18 mouse cellular contexts compared by ENCODE assay signal in genomic region chr11:75737806-75738476, GRCm38 (mm10). TPM values are rescaled to one million over a fixed set of nuclear protein-coding genes. Genes with fewer than 3 reads are reported as not detected.
DNase-seq lines count a peak whose midpoint lies in the region; TF ChIP-seq lines count a peak whose summit lies in the region.
"Had no signal": no experiment of that assay in that cellular context is flagged by ENCODE, and none has a peak within 500 bp of the region (broad histone marks: within the 10 kb centered on the region; RNA-seq: fewer than 3 reads in every experiment).

No protein-coding gene starts in this region.

- H3K36me3 ChIP-seq in kidney, adult 2 months (ENCODE audit: control insufficient read depth, insufficient read depth, low read length), result no peaks in the 10 kb centered on the region
- H3K36me3 ChIP-seq: midbrain, embryonic 15.5 days; neural tube, embryonic 15.5 days had no signal

- TF ChIP-seq POLR2A in kidney, adult 2 months (IDR thresholded peaks at IDR 0.05; ENCODE audit: low read depth, low read length), result no peak
- TF ChIP-seq POLR2A in embryonic fibroblast, embryonic 13.5 days (IDR thresholded peaks at IDR 0.05; ENCODE audit: low read depth, low read length), result no peak

- WGBS in kidney, adult 2 months, result 14% methylated on average over 2 of the region's 2 CpGs

- peak; percentile 38 for DNase-seq in kidney, adult 2 months
- DNase-seq in kidney, postnatal 4 days, result no peak
- peak; percentile 29 to 37 for DNase-seq in spleen, postnatal 36 days (ENCODE audit: low spot score in 2 of 2)
- DNase-seq in spleen, postnatal 14 days (ENCODE audit: low spot score in 2 of 2), result no peak
- DNase-seq in right cerebral cortex, adult 18-20 months, result no peak
- no peak for DNase-seq in cerebellum, postnatal 25 days
- DNase-seq: cerebellum, adult 11-12 months; heart, postnatal 14 days; lung, adult 18-20 months; thymus, postnatal 4 days had no signal

- H3K27me3 ChIP-seq in kidney, adult 2 months (replicated peaks; ENCODE audit: control insufficient read depth, insufficient read depth, low read length), result no peaks in the 10 kb centered on the region
- H3K27me3 ChIP-seq: forebrain, embryonic 12.5 days; limb, embryonic 12.5 days; midbrain, embryonic 15.5 days; neural tube, embryonic 15.5 days had no signal

- peaks cover 46% of the 10 kb centered on the region for H3K4me1 ChIP-seq in kidney, adult 2 months (ENCODE audit: control insufficient read depth, insufficient read depth, low read length)
- H3K4me1 ChIP-seq in embryonic fibroblast, embryonic 13.5 days (ENCODE audit: control insufficient read depth, insufficient read depth, low read length), result peaks cover 23% of the 10 kb centered on the region

- H3K4me3 ChIP-seq in kidney, adult 2 months (ENCODE audit: insufficient read depth, low read depth, low read length), result no peak overlapping the region
- H3K4me3 ChIP-seq in embryonic fibroblast, embryonic 13.5 days (ENCODE audit: insufficient read depth, low read length), result no peak overlapping the region
- H3K4me3 ChIP-seq: layer of hippocampus, adult 2 months; limb, embryonic 12.5 days; midbrain, embryonic 15.5 days; neural tube, embryonic 15.5 days had no signal

- TF ChIP-seq CTCF in kidney, adult 2 months (conservative IDR thresholded peaks at IDR 0.05; ENCODE audit: insufficient read depth, insufficient read length, low read depth, low read length), result no peak
- no peak for TF ChIP-seq CTCF in embryonic fibroblast, embryonic 13.5 days (IDR thresholded peaks at IDR 0.05; ENCODE audit: borderline replicate concordance, insufficient read depth, low read length)

- no peak overlapping the region for H3K27ac ChIP-seq in kidney, adult 2 months (ENCODE audit: insufficient read depth, low read depth, low read length)
- peak overlapping the region; percentile 42; the same call in 1 of the 2 replicates for H3K27ac ChIP-seq in embryonic fibroblast, embryonic 13.5 days (ENCODE audit: insufficient read depth, low read length)
- H3K27ac ChIP-seq: forebrain, embryonic 12.5 days; hindbrain, embryonic 14.5 days; layer of hippocampus, adult 2 months; limb, embryonic 12.5 days; macrophage; midbrain, embryonic 15.5 days; neural tube, embryonic 15.5 days had no signal

RNA-seq across cellular contexts. Expression of gene Ywhae, which starts 5.3 kb away (rescaled TPM):
- polyA plus RNA-seq in kidney, adult 2 months (2012; rRNA removed), result 194 and 274 TPM in 2 replicates
- polyA plus RNA-seq in embryonic fibroblast, embryonic 13.5 days (2011; ENCODE audit: insufficient read length, low read depth, missing spikeins), result 662 and 701 TPM in 2 replicates

RNA-seq across cellular contexts. Expression of gene Doc2b, which starts 57.9 kb away (rescaled TPM):
- polyA plus RNA-seq in kidney, adult 2 months (2012; rRNA removed), result 0.34 and 0.36 TPM in 2 replicates
- polyA plus RNA-seq in embryonic fibroblast, embryonic 13.5 days (2011; ENCODE audit: insufficient read length, low read depth, missing spikeins), result 1.5 and 1.9 TPM in 2 replicates
- polyA plus RNA-seq: macrophage had no signal

RNA-seq across cellular contexts. Expression of gene Crk, which starts 58.9 kb away (rescaled TPM):
- polyA plus RNA-seq in kidney, adult 2 months (2012; rRNA removed), result 48.4 and 62.4 TPM in 2 replicates
- 133 TPM in 2 replicates for polyA plus RNA-seq in embryonic fibroblast, embryonic 13.5 days (2011; ENCODE audit: insufficient read length, low read depth, missing spikeins)

Comparison
In these comparisons a context has a peak if more than half of its experiments do, and no peak if none do; other contexts are left out.
1. DNase-seq: peak in kidney, adult 2 months (single experiment) and spleen, postnatal 36 days (2 of 2); none in kidney, postnatal 4 days (0 of 2), spleen, postnatal 14 days (0 of 2), right cerebral cortex, adult 18-20 months (single experiment) and cerebellum, postnatal 25 days (0 of 2).